Comparison of ENCODE assay signal across 11 mouse cellular contexts in the genomic region with DNA sequence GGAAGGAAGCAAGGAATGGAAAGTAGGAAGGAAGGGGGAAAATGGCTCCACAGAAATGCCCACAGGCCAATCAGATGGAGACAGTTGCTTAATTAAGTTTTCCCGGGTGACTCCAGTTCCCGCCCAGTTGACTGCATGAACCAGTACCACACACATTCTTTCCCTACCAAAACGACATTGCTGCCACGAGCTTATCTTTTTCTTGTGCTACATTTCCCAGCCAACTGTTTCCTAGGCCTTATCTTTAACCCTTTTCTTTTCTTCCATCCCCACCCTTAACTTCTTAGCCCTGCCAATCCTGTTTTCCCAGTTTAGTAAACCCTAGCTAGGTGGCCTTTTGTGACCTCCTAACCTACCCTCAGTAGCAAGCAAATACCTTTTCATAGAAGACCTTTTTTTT. TPM values are rescaled to one million over a fixed set of nuclear protein-coding genes. Genes with fewer than 3 reads are reported as not detected.
DNase-seq lines count a peak whose midpoint lies in the region; ATAC-seq and TF ChIP-seq lines count a peak whose summit lies in the region.
"Had no signal": no experiment of that assay in that cellular context is flagged by ENCODE, and none has a peak within 500 bp of the region (broad histone marks: within the 10 kb centered on the region; RNA-seq: fewer than 3 reads in every experiment).

No protein-coding gene starts in this region.

- DNase-seq in heart, postnatal 0 days (ENCODE audit: low spot score), result peak; percentile 68
- no peak for DNase-seq in heart, postnatal 4 days
- peak; percentile 47 for DNase-seq in c-Kit-negative CD71-positive TER-119-positive erythroid progenitor cells, embryonic 14.5 days (ENCODE audit: low read depth, low spot score)
- peak; percentile 47 for DNase-seq in liver
- no peak for DNase-seq in left cerebral cortex, adult 8-10 months (ENCODE audit: low spot score in 2 of 2)
- DNase-seq: adrenal gland, postnatal 36 days; cerebellum, adult 11 months; thymus, postnatal 4 days had no signal

- WGBS in heart, postnatal 0 days, result 4% methylated on average over 4 of the region's 4 CpGs
- WGBS in stomach, embryonic 14.5 days, result 34% methylated on average over 4 of the region's 4 CpGs

- H3K4me3 ChIP-seq in heart, postnatal 0 days (ENCODE audit: low read depth, low read length), result no peak overlapping the region
- no peak overlapping the region for H3K4me3 ChIP-seq in stomach, embryonic 14.5 days (ENCODE audit: low read depth, low read length)
- H3K4me3 ChIP-seq: limb, embryonic 13.5 days had no signal

- peak overlapping the region; percentile 60 for H3K27ac ChIP-seq in heart, postnatal 0 days (ENCODE audit: low read depth)
- peak overlapping the region; percentile 82 for H3K27ac ChIP-seq in stomach, embryonic 14.5 days (ENCODE audit: low read length)
- H3K27ac ChIP-seq: limb, embryonic 13.5 days had no signal

- peak; percentile 54; the same call in 1 of the 2 replicates for ATAC-seq in heart, postnatal 0 days (ENCODE audit: insufficient read depth, low read depth)
- peak; percentile 70 for ATAC-seq in stomach, embryonic 14.5 days (ENCODE audit: insufficient number of reproducible peaks, insufficient read depth, low FRiP score, low read depth)
- no peak for ATAC-seq in CD4-positive, CD25-positive, alpha-beta regulatory T cell, adult 4 months

- no peak overlapping the region for H3K4me2 ChIP-seq in heart, postnatal 0 days (ENCODE audit: low read depth, low read length)
- no peak overlapping the region for H3K4me2 ChIP-seq in stomach, embryonic 14.5 days (replicated peaks; ENCODE audit: low read depth, low read length)
- H3K4me2 ChIP-seq: limb, embryonic 13.5 days had no signal

- peaks cover 20% of the 10 kb centered on the region for H3K4me1 ChIP-seq in heart, postnatal 0 days (ENCODE audit: control insufficient read depth, insufficient read depth)
- H3K4me1 ChIP-seq in stomach, embryonic 14.5 days (ENCODE audit: control insufficient read depth, insufficient read depth, low read length), result peaks cover 4% of the 10 kb centered on the region; the same call in 1 of the 2 replicates
- H3K4me1 ChIP-seq: limb, embryonic 13.5 days had no signal

- no peaks in the 10 kb centered on the region for H3K36me3 ChIP-seq in heart, postnatal 0 days (replicated peaks; ENCODE audit: control insufficient read depth, insufficient read depth, low read length)
- no peaks in the 10 kb centered on the region for H3K36me3 ChIP-seq in stomach, embryonic 14.5 days (ENCODE audit: control insufficient read depth, insufficient read depth, low read length)
- H3K36me3 ChIP-seq: limb, embryonic 13.5 days had no signal

- no peak for TF ChIP-seq CTCF in heart, postnatal 0 days (IDR thresholded peaks at IDR 0.05; ENCODE audit: low read depth)

- 0 out of 2 replicates have a peak, but pooled peaks cover 3% of the 10 kb centered on the region for H3K9me3 ChIP-seq in heart, postnatal 0 days (replicated peaks; ENCODE audit: control insufficient read depth, low read length)
- H3K9me3 ChIP-seq in stomach, embryonic 14.5 days (ENCODE audit: control insufficient read depth, low read depth, low read length), result no peaks in the 10 kb centered on the region
- H3K9me3 ChIP-seq: limb, embryonic 13.5 days had no signal

- TF ChIP-seq EP300 in heart, postnatal 0 days (IDR thresholded peaks at IDR 0.05; ENCODE audit: low read depth), result no peak

- H3K9ac ChIP-seq in heart, postnatal 0 days (replicated peaks; ENCODE audit: low read depth, low read length), result no peak overlapping the region
- no peak overlapping the region for H3K9ac ChIP-seq in stomach, embryonic 14.5 days (replicated peaks; ENCODE audit: low read depth, low read length)
- H3K9ac ChIP-seq: limb, embryonic 13.5 days had no signal

- H3K27me3 ChIP-seq in heart, postnatal 0 days (ENCODE audit: control insufficient read depth, insufficient read depth, low read length), result no peaks in the 10 kb centered on the region
- no peaks in the 10 kb centered on the region for H3K27me3 ChIP-seq in stomach, embryonic 14.5 days (ENCODE audit: control insufficient read depth, insufficient read depth, low read length)
- H3K27me3 ChIP-seq: limb, embryonic 13.5 days had no signal

RNA-seq across cellular contexts. Expression of a gene that starts 7.9 kb away (rescaled TPM):
- total RNA-seq in heart, postnatal 0 days (2014; rRNA removed; ENCODE audit: low replicate concordance), result 20.2 and 24.3 TPM in 2 replicates
- 11.2 and 11.6 TPM in 2 replicates for polyA plus RNA-seq in heart, postnatal 0 days (2015; fragmentation: Nextera tagmentation; extraction: Ambion mirVana)
- 10 to 100 TPM; 36.3 to 39.1 TPM for total RNA-seq in heart, postnatal 4 days (2021)
- 57.3 and 62.2 TPM in 2 replicates for polyA plus RNA-seq in stomach, embryonic 14.5 days (2014; fragmentation: Nextera tagmentation; extraction: Ambion mirVana)
- total RNA-seq in left cerebral cortex, adult 8-10 months (2022), result 10 to 100 TPM; 22.4 to 25.2 (median 22.9) TPM
- polyA plus RNA-seq in CD4-positive, CD25-positive, alpha-beta regulatory T cell, adult 4 months (2017; shearing (Covaris generic)), result 10 to 100 TPM; 13.3 to 14.8 TPM

Comparison
In these comparisons a context has a peak if more than half of its experiments do, and no peak if none do; other contexts are left out.
1. DNase-seq: peak in heart, postnatal 0 days (single experiment), c-Kit-negative CD71-positive TER-119-positive erythroid progenitor cells, embryonic 14.5 days (single experiment) and liver (single experiment); none in heart, postnatal 4 days (single experiment) and left cerebral cortex, adult 8-10 months (0 of 2).